Mouse (Mus musculus) liver, adult 2 months (tissue): ENCODE data around the gene Mgp.

Experiments
- CTCF ChIP-seq: fragments of 200-500 bp; IDR thresholded peaks from 2 replicates; pipeline ENCODE4 v1.5.1; 2011; ENCODE audit warnings: low read depth, low read length, control low read depth
- POLR2A ChIP-seq: fragments of 200-500 bp; IDR thresholded peaks from 2 replicates; pipeline ENCODE4 v1.6.1; 2011; ENCODE audit warnings: low read length, control low read depth; ENCODE audit not compliant: insufficient read depth; ENCODE audit errors: extremely low read depth

DNA sequence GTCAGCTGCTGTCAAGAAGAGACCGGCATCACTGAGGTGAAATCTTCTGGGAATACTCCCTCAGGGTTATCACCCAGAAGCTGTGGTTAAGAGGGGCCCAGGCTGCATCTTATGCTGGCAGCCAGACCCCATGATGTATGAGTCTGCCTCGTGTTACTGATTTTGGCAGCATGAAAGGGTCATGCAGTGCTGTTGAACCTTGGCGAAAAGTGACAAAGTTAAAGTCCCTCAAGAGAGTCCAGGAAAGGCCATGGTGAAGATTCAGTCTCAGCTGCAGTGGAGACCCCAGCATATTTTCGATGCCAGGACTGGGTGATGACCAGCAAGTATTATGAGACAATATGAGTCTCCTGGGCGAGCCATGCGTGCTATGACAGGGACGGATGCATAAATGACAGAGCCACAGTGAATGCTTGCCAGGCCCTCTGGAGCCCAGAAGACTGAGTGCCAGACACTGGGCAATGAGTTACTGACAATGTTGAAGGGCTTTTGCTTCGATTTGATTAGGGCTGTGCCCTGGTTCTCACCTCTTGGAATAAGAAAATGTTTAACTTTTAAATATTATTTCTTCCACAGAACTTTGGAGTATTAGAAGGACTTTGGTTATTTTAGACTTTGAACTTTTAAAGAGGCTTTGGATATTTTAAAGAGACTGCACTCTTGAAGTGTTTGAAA lies 40.2 kb upstream of the Mgp start:
- no peak for TF ChIP-seq CTCF
- no peak for TF ChIP-seq POLR2A
